Mouse (Mus musculus): ENCODE results near the gene Wwc1. TPM values are rescaled to one million over a fixed set of nuclear protein-coding genes. Genes with fewer than 3 reads are reported as not detected.
A peak's percentile ranks its signal among the peaks of the same experiment; 100 is the strongest.
"Not testable (repeated sequence)": the region's sequence is repeated elsewhere in the genome, so short reads cannot be mapped to it uniquely, and the experiment has no call there.

Wwc1 gene
- polyA plus RNA-seq, 1 experiment from 2014 or later = 5.0 TPM

DNA sequence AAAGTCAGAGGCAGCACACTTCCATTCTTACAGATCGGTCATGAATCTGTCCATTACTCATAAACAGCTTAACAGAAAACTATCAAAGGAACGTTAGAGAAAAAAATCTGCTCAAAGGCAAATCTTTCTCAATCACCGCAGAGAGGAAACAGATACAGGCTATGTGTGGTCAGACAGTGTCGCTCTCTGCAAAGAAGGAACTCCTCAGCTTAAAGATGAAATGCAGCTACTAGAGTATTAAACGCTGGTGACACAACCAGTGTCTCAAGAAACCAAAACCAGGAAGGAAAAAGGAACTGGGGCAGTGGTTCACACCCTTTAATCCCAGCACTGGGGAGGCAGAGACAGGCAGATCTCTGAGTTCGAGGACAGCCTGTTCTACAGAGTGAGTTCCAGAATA is 152.6 kb downstream of the Wwc1 start:
- Histone ChIP-seq H3K9me3 (replicated peaks; ENCODE audit: control insufficient read depth, low read length) (no peaks in the 10 kb centered on the region), H3K4me3 (replicated peaks; ENCODE audit: low read length) (no peak overlapping the region), H3K4me2 (ENCODE audit: low read depth, low read length) (no peak overlapping the region), H3K4me1 (ENCODE audit: control insufficient read depth, insufficient read depth, low read length) (no peaks in the 10 kb centered on the region), H3K36me3 (ENCODE audit: control insufficient read depth, insufficient read depth, low read length) (peaks cover 15% of the 10 kb centered on the region), H3K27ac (ENCODE audit: low read length) (no peak overlapping the region), H3K9ac (ENCODE audit: low read length) (no peak overlapping the region), H3K27me3 (ENCODE audit: control insufficient read depth, insufficient read depth, low read length) (no peaks in the 10 kb centered on the region)
- ATAC-seq (ENCODE audit: insufficient read depth, low FRiP score) = no peak
- WGBS = 93% methylated on average over 6 of the region's 6 CpGs

DNA sequence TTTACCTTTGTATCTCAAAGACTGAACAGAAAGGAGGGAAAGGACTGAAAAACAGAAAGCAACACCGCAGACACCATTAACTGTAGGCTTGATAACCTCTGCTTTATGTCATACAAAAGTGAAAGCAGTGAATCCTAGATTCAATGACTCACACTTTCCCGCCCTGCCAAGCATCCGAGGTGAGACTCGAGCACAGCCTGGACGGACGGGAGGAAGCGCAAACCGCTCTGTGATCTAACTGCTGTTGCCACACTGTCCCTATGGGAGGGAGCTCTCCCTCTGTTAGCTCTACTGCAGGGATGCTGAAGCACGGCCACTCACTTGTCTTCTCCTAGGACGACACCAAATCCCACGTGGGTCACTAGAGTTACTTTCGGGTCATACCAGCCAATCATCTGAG is 164.0 kb downstream of the Wwc1 start:
- Histone ChIP-seq H3K4me2 (ENCODE audit: low read depth, low read length) (no peak overlapping the region), H3K4me3 (replicated peaks; ENCODE audit: low read length) (no peak overlapping the region), H3K4me1 (ENCODE audit: control insufficient read depth, insufficient read depth, low read length) (no peaks in the 10 kb centered on the region), H3K36me3 (ENCODE audit: control insufficient read depth, insufficient read depth, low read length) (peaks cover 35% of the 10 kb centered on the region), H3K9me3 (replicated peaks; ENCODE audit: control insufficient read depth, low read length) (no peaks in the 10 kb centered on the region), H3K9ac (ENCODE audit: low read length) (no peak overlapping the region), H3K27me3 (ENCODE audit: control insufficient read depth, insufficient read depth, low read length) (no peaks in the 10 kb centered on the region), H3K27ac (ENCODE audit: low read length) (no peak overlapping the region)
- 90% methylated on average over 12 of the region's 12 CpGs for WGBS
- ATAC-seq (ENCODE audit: insufficient read depth, low FRiP score) = no peak

DNA sequence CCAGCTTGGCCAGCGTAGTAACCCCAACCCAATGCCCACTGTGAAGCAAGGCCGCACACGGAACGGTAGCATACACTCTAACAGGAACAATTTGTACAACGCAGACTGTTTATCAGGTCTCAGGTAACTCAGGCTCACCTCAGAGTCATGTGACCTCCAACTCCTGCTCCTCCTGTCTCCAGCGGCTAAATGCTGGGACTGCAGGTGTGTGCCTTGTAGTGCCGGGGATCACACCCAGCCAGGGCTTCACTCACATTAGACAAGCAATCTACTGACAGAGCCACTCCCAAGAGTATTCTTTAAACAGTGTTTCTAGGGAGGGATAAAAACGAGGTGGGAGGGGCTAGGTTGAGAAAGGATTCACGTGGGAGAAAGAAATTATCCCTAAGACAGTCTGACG is 168.9 kb downstream of the Wwc1 start:
- H3K9ac ChIP-seq (ENCODE audit: low read length) = no peak overlapping the region
- no peak for ATAC-seq (ENCODE audit: insufficient read depth, low FRiP score)
- no peaks in the 10 kb centered on the region for H3K9me3 ChIP-seq (replicated peaks; ENCODE audit: control insufficient read depth, low read length)
- H3K27ac ChIP-seq (ENCODE audit: low read length) = no peak overlapping the region
- no peak overlapping the region for H3K4me3 ChIP-seq (replicated peaks; ENCODE audit: low read length)
- no peaks in the 10 kb centered on the region for H3K4me1 ChIP-seq (ENCODE audit: control insufficient read depth, insufficient read depth, low read length)
- H3K36me3 ChIP-seq (ENCODE audit: control insufficient read depth, insufficient read depth, low read length) = peaks cover 28% of the 10 kb centered on the region
- no peaks in the 10 kb centered on the region for H3K27me3 ChIP-seq (ENCODE audit: control insufficient read depth, insufficient read depth, low read length)
- WGBS = 83% methylated on average over 10 of the region's 10 CpGs
- H3K4me2 ChIP-seq (ENCODE audit: low read depth, low read length) = no peak overlapping the region

DNA sequence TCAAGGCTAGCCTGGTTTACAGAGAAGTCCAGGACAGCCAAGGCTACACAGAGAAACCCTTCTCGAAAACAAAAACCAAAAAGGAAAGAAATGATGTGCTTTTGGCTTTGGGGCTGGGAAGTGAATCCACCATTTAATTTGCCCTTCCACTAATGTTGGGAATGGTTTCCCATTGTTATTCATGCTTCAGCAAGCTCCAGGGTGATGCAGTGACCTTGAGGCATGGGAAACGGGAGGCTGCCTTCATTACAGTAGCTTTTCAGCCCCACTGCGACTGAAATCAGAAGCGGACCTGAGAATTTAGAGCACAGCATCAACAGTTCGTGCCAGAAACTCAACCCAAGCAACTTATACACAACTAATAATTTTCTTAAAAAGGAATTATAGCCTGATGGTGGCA is 179.0 kb downstream of the Wwc1 start:
- WGBS = 76% methylated on average over 5 of the region's 5 CpGs
- no peak for ATAC-seq (ENCODE audit: insufficient read depth, low FRiP score)

DNA sequence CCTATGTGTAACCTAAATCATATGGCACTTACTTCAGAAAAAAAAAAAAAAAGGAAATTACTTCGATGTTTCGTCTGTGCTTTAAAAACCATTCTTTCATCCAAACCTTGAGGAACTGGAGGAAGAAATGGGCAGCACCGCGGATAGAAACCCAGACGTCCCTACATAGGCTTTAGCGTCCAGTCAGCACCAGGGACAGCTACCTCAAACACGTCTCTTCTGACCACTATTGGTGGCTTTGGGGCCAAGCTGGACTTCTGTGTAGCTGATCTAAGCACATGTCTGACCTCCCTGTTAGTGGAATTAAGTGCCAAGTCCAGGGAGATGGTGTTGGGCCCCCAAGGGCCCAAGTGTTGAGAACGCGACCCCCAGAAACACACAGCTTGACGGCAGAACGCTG is 181.5 kb downstream of the Wwc1 start, which contains the start of gene Fbll1:
Gene Fbll1, minus strand, starts transcription at position 11 of the 400 bp plus-strand sequence.
- peak within 1 kb of the TSS; percentile 37 for H3K4me3 ChIP-seq (replicated peaks; ENCODE audit: low read length)
- no peaks in the 10 kb centered on the region for H3K9me3 ChIP-seq (replicated peaks; ENCODE audit: control insufficient read depth, low read length)
- 14% methylated on average over 11 of the region's 11 CpGs for WGBS
- H3K27ac ChIP-seq (ENCODE audit: low read length) = no peak within 1 kb of the TSS
- H3K27me3 ChIP-seq (ENCODE audit: control insufficient read depth, insufficient read depth, low read length) = peaks cover 38% of the 10 kb centered on the region
- peak within 1 kb of the TSS; percentile 51 for H3K4me2 ChIP-seq (ENCODE audit: low read depth, low read length)
- no peak for ATAC-seq (ENCODE audit: insufficient read depth, low FRiP score)
- H3K9ac ChIP-seq (ENCODE audit: low read length) = no peak within 1 kb of the TSS
- H3K36me3 ChIP-seq (ENCODE audit: control insufficient read depth, insufficient read depth, low read length) = no peaks in the 10 kb centered on the region
- peaks cover 4% of the 10 kb centered on the region; the same call in 1 of the 2 replicates for H3K4me1 ChIP-seq (ENCODE audit: control insufficient read depth, insufficient read depth, low read length)

More for the DNA sequence above, 179.0 kb downstream of the Wwc1 start:
- peaks cover 24% of the 10 kb centered on the region for H3K27me3 ChIP-seq (ENCODE audit: control insufficient read depth, insufficient read depth, low read length)
- H3K4me3 ChIP-seq (replicated peaks; ENCODE audit: low read length) = no peak overlapping the region
- H3K9me3 ChIP-seq (replicated peaks; ENCODE audit: control insufficient read depth, low read length) = no peaks in the 10 kb centered on the region
- peaks cover 4% of the 10 kb centered on the region; the same call in 1 of the 2 replicates for H3K4me1 ChIP-seq (ENCODE audit: control insufficient read depth, insufficient read depth, low read length)
- no peak overlapping the region for H3K4me2 ChIP-seq (ENCODE audit: low read depth, low read length)
- no peaks in the 10 kb centered on the region for H3K36me3 ChIP-seq (ENCODE audit: control insufficient read depth, insufficient read depth, low read length)
- no peak overlapping the region for H3K27ac ChIP-seq (ENCODE audit: low read length)
- no peak overlapping the region for H3K9ac ChIP-seq (ENCODE audit: low read length)

DNA sequence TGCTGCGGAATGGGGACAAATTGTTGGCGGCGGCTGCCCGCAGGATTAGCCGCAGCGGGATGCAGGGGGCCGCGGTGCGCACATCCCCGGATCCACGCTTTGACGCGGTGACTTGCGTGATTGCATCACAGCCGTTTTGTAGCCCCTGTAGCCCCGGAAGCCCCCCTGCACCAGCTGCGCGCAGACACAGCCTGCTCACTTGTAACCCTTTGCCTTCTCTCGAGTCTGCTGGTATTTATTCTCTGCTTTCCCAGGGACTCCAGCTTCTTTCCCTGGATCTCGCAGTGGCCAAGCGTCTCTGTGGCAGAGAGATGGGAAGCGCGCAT is 181.9 kb downstream of the Wwc1 start:
- WGBS = 5% methylated on average over 23 of the region's 23 CpGs
- Histone ChIP-seq H3K4me2 (ENCODE audit: low read depth, low read length) (peak overlapping the region; percentile 51), H3K9me3 (replicated peaks; ENCODE audit: control insufficient read depth, low read length) (no peaks in the 10 kb centered on the region), H3K27ac (ENCODE audit: low read length) (no peak overlapping the region), H3K27me3 (ENCODE audit: control insufficient read depth, insufficient read depth, low read length) (peaks cover 38% of the 10 kb centered on the region), H3K4me3 (replicated peaks; ENCODE audit: low read length) (peak overlapping the region; percentile 37), H3K4me1 (ENCODE audit: control insufficient read depth, insufficient read depth, low read length) (peaks cover 4% of the 10 kb centered on the region; the same call in 1 of the 2 replicates), H3K9ac (ENCODE audit: low read length) (no peak overlapping the region), H3K36me3 (ENCODE audit: control insufficient read depth, insufficient read depth, low read length) (no peaks in the 10 kb centered on the region)
- ATAC-seq (ENCODE audit: insufficient read depth, low FRiP score) = no peak

DNA sequence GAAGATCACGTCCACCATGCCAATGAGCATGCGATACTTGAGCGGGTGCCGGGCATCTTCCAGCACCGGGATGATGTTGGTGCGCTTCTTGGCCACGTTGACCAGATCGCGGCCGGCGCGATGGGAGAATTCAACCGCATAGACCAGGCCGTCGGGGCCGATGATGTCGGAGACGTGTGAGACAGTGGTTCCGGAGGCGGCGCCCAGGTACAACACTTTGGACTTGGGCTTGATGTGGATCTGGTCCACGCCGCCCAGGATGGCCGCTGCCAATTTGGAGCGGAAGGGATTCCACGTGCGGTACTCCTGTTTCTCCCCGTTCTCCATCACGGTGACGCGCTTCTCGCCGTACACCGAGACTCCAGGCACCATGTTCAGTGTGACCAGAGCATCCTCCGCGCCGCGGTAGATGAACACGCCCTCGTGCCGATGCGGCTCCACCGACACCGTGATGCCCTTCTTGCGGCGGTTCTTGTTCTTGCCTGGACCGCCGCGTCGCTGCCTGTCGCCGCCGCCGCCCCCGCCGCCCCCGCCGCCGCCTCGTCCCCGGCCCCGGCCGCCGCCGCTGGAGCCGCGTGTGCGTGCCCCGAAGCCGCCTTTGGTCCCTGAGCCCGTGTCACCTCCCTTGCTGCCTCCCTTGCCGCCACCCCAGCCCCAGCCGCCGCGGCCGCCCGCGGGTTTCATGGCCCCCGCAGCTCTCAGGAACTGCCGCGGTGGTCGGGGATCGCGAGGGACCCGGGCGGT is 182.4 kb downstream of the Wwc1 start:
- Histone ChIP-seq H3K27ac (ENCODE audit: low read length) (no peak overlapping the region), H3K27me3 (ENCODE audit: control insufficient read depth, insufficient read depth, low read length) (peaks cover 38% of the 10 kb centered on the region), H3K9me3 (replicated peaks; ENCODE audit: control insufficient read depth, low read length) (no peaks in the 10 kb centered on the region), H3K4me2 (ENCODE audit: low read depth, low read length) (peak overlapping the region; percentile 51), H3K36me3 (ENCODE audit: control insufficient read depth, insufficient read depth, low read length) (no peaks in the 10 kb centered on the region), H3K4me3 (replicated peaks; ENCODE audit: low read length) (peak overlapping the region; percentile 37), H3K4me1 (ENCODE audit: control insufficient read depth, insufficient read depth, low read length) (peaks cover 4% of the 10 kb centered on the region; the same call in 1 of the 2 replicates), H3K9ac (ENCODE audit: low read length) (no peak overlapping the region)
- WGBS = 4% methylated on average over 86 of the region's 86 CpGs
- ATAC-seq (ENCODE audit: insufficient read depth, low FRiP score) = no peak

DNA sequence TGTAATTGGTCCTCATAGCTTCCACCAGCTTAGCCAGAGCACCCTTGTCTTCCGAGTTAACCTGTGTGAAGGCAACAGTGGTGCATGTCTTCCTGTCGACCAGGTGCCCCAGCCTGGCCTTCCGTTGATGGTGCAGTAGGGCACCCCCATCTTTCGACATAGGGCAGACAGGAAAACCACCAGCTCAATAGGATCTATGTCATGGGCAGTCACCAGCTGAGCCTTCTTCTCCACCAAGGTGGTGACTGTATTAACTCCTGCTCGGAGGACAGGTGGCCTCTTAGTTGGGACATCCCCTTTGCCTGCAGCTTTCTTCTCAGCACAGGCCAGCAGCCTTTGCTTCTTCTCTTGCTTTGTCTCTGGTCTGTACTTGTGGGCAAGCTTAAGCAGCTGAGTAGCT is 187.5 kb downstream of the Wwc1 start:
- peaks cover 29% of the 10 kb centered on the region for H3K27me3 ChIP-seq (ENCODE audit: control insufficient read depth, insufficient read depth, low read length)
- WGBS = 75% methylated on average over 5 of the region's 5 CpGs

DNA sequence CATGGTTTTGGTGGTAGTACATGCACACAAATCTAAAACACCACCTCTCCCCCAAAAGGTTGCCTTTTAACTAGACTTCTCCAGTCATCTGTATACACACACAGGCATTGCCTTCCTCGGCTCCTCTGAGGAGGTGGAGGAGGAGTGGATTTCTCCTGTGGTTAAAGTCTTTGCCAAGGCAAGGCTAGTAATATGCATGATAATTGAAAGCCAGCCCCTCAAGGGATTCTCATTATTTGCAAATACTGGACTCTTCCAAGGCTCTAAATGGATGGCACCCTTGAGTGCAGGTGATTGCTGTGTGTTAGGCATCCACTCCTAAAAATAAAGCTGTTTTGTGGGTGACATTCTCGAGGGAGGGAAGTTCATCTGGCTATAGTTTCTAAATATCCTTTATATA is 191.9 kb downstream of the Wwc1 start:
- H3K36me3 ChIP-seq (ENCODE audit: control insufficient read depth, insufficient read depth, low read length) = peaks cover 18% of the 10 kb centered on the region
- no peak overlapping the region for H3K27ac ChIP-seq (ENCODE audit: low read length)

More for the DNA sequence above, 187.5 kb downstream of the Wwc1 start:
- not testable (repeated sequence) for H3K4me3 ChIP-seq (replicated peaks; ENCODE audit: low read length); ATAC-seq (ENCODE audit: insufficient read depth, low FRiP score); H3K4me2 ChIP-seq (ENCODE audit: low read depth, low read length); H3K4me1 ChIP-seq (ENCODE audit: control insufficient read depth, insufficient read depth, low read length); H3K9me3 ChIP-seq (replicated peaks; ENCODE audit: control insufficient read depth, low read length); H3K27ac ChIP-seq (ENCODE audit: low read length); H3K9ac ChIP-seq (ENCODE audit: low read length); H3K36me3 ChIP-seq (ENCODE audit: control insufficient read depth, insufficient read depth, low read length)

More for the DNA sequence above, 191.9 kb downstream of the Wwc1 start:
- no peak overlapping the region for H3K9ac ChIP-seq (ENCODE audit: low read length)
- WGBS = 80% methylated on average over 2 of the region's 2 CpGs
- no peaks in the 10 kb centered on the region for H3K4me1 ChIP-seq (ENCODE audit: control insufficient read depth, insufficient read depth, low read length)
- no peak overlapping the region for H3K4me2 ChIP-seq (ENCODE audit: low read depth, low read length)
- ATAC-seq (ENCODE audit: insufficient read depth, low FRiP score) = no peak
- no peaks in the 10 kb centered on the region for H3K9me3 ChIP-seq (replicated peaks; ENCODE audit: control insufficient read depth, low read length)
- H3K4me3 ChIP-seq (replicated peaks; ENCODE audit: low read length) = no peak overlapping the region
- no peaks in the 10 kb centered on the region for H3K27me3 ChIP-seq (ENCODE audit: control insufficient read depth, insufficient read depth, low read length)
